Mouse (Mus musculus) testis, adult 2 months (tissue): ENCODE results near the gene Gm5767. TPM values are rescaled to one million over a fixed set of nuclear protein-coding genes. Genes with fewer than 3 reads are reported as not detected.

Experiments used
- H3K27ac ChIP-seq: fragments of 200-500 bp; 2 replicates; pipeline ENCODE4 v1.5.1; 2012; ENCODE audit warnings: low read depth, low read length; ENCODE audit not compliant: control insufficient read depth, insufficient read depth
- H3K27me3 ChIP-seq: fragments of 200-500 bp; 2 replicates; pipeline ENCODE4 v1.6.1; 2012; ENCODE audit warnings: mild to moderate bottlenecking, low read length, moderate library complexity; ENCODE audit not compliant: control insufficient read depth, insufficient read depth
- H3K36me3 ChIP-seq: fragments of 200-500 bp; 2 replicates; pipeline ENCODE4 v1.6.1; 2012; ENCODE audit warnings: mild to moderate bottlenecking, low read length; ENCODE audit not compliant: control insufficient read depth, insufficient read depth
- H3K4me1 ChIP-seq: fragments of 200-500 bp; 2 replicates; pipeline ENCODE4 v1.6.1; 2012; ENCODE audit warnings: low read length; ENCODE audit not compliant: control insufficient read depth, insufficient read depth
- H3K4me3 ChIP-seq: fragments of 200-500 bp; 2 replicates; pipeline ENCODE4 v1.5.1; 2012; ENCODE audit warnings: low read depth, mild to moderate bottlenecking, low read length, moderate library complexity, mixed read lengths; ENCODE audit not compliant: control insufficient read depth
- CTCF ChIP-seq: fragments of 200-500 bp; IDR thresholded peaks from 2 replicates; pipeline ENCODE4 v1.5.1; 2012; ENCODE audit warnings: low read depth, mild to moderate bottlenecking, inconsistent platforms, low read length, moderate library complexity; ENCODE audit not compliant: control insufficient read depth, insufficient read depth, insufficient replicate concordance
- POLR2A ChIP-seq: fragments of 200-500 bp; IDR thresholded peaks from 2 replicates; pipeline ENCODE4 v1.6.1; 2012; ENCODE audit warnings: low read depth, mild to moderate bottlenecking, inconsistent platforms, low read length, moderate library complexity; ENCODE audit not compliant: control insufficient read depth
- polyA plus RNA-seq: library from polyadenylated mRNA; depleted of rRNA; stranded (reverse); fragments of >200 nt; gene quantifications from 2 replicates; pipeline ENCODE4 v1.2.3, GENCODE M21; 2012

Gene Gm5767
- polyA plus RNA-seq, 1 experiment: 526 TPM

GRCm38 (mm10) chr16:8715513-8716080 is 35.0 kb downstream of the Gm5767 start:
- peak overlapping the region; percentile 5; the same call in 1 of the 2 replicates for H3K4me3 ChIP-seq
- no peaks in the 10 kb centered on the region for H3K27me3 ChIP-seq
- peaks cover 1% of the 10 kb centered on the region; the same call in 1 of the 2 replicates for H3K36me3 ChIP-seq
- no peak overlapping the region for H3K27ac ChIP-seq
- H3K4me1 ChIP-seq: peaks cover 4% of the 10 kb centered on the region
- TF ChIP-seq POLR2A (no peak), CTCF (no peak)

GRCm38 (mm10) chr16:8716300-8716699 is 35.7 kb downstream of the Gm5767 start:
- Histone ChIP-seq H3K4me3 (no peak overlapping the region), H3K36me3 (peaks cover 1% of the 10 kb centered on the region; the same call in 1 of the 2 replicates), H3K27ac (no peak overlapping the region), H3K4me1 (peaks cover 4% of the 10 kb centered on the region), H3K27me3 (no peaks in the 10 kb centered on the region)
- TF ChIP-seq CTCF (no peak), POLR2A (no peak)

DNA sequence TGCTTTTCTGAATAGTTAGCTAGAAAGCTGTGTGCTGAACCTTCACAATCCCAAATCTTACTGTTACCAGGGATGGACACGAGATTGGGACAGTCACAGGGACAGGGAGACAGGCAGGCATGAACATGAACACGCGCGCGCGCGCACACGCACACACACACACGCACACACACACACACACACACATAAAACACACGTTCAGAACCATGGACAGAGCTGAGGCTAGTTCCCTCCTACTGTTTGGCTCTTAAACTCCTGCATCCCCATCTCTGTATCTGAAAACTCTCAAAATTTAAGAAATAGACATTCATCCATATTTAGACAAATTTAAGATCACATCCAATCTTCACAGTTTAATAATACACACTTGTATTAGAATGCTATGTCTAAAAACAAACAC is 37.2 kb downstream of the Gm5767 start:
- Histone ChIP-seq H3K27me3 (no peaks in the 10 kb centered on the region), H3K27ac (no peak overlapping the region), H3K36me3 (no peaks in the 10 kb centered on the region; the same call in 1 of the 2 replicates), H3K4me3 (no peak overlapping the region), H3K4me1 (peaks cover 4% of the 10 kb centered on the region)
- TF ChIP-seq POLR2A: no peak

- Histone ChIP-seq H3K4me3 (peak overlapping the region; percentile 81; the same call in 1 of the 2 replicates), H3K27me3 (no peaks in the 10 kb centered on the region), H3K4me1 (peaks cover 3% of the 10 kb centered on the region), H3K36me3 (no peaks in the 10 kb centered on the region; the same call in 1 of the 2 replicates), H3K27ac (peak overlapping the region; percentile 81)
- TF ChIP-seq POLR2A (no peak), CTCF (no peak)
Measured at GRCm38 (mm10) chr16:8720447-8720846, 39.9 kb downstream of the Gm5767 start.

GRCm38 (mm10) chr16:8724031-8724430 is 43.5 kb downstream of the Gm5767 start:
- Histone ChIP-seq H3K4me3 (no peak overlapping the region), H3K36me3 (no peaks in the 10 kb centered on the region), H3K27me3 (no peaks in the 10 kb centered on the region), H3K27ac (no peak overlapping the region), H3K4me1 (no peaks in the 10 kb centered on the region)
- TF ChIP-seq POLR2A (no peak), CTCF (no peak)

- Histone ChIP-seq H3K27ac (no peak overlapping the region), H3K36me3 (no peaks in the 10 kb centered on the region), H3K4me3 (no peak overlapping the region), H3K27me3 (no peaks in the 10 kb centered on the region), H3K4me1 (no peaks in the 10 kb centered on the region; the same call in 1 of the 2 replicates)
- TF ChIP-seq POLR2A: no peak
Measured at GRCm38 (mm10) chr16:8725807-8726206, 45.2 kb downstream of the Gm5767 start.

DNA sequence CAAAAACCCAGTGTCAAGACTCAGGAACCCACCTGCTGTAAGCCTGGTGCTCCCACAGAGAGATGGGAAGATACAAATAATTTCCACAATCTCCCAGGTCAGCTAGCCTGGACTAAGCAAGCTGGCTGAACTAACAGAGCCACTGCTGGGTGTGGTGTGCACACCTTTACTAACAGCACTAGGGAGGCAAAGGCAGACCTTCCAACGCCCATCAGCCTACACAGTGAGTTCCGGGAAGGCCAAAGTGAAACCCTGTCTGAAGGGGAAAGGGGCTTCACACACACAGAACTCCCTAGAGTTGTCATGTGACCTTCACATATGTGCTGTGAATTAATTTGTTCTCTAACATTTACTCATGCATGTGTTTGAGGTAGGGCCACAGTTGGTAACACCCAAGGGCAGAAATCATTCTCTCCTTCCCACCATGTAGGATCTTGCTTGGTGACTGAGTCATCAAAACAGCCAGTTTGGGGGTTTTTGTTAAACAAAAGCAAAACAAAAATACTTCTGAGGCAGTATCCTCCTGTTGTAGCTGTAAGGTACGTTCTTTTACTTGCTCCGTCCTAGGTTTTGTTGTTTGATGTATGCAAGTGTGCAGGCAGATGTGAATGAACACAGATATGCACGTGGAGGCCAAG is 47.7 kb downstream of the Gm5767 start:
- H3K4me3 ChIP-seq: no peak overlapping the region
- H3K36me3 ChIP-seq: no peaks in the 10 kb centered on the region
- no peaks in the 10 kb centered on the region for H3K27me3 ChIP-seq
- no peak overlapping the region for H3K27ac ChIP-seq
- H3K4me1 ChIP-seq: peaks cover 3% of the 10 kb centered on the region; the same call in 1 of the 2 replicates
- TF ChIP-seq POLR2A (no peak), CTCF (no peak)
